Mouse (Mus musculus): ENCODE measurements around the gene Cbx2. TPM values are rescaled to one million over a fixed set of nuclear protein-coding genes. Genes with fewer than 3 reads are reported as not detected.

Cbx2 gene
- total RNA-seq, 2 experiments from 2014 or later: 3.2 to 3.4 TPM

DNA sequence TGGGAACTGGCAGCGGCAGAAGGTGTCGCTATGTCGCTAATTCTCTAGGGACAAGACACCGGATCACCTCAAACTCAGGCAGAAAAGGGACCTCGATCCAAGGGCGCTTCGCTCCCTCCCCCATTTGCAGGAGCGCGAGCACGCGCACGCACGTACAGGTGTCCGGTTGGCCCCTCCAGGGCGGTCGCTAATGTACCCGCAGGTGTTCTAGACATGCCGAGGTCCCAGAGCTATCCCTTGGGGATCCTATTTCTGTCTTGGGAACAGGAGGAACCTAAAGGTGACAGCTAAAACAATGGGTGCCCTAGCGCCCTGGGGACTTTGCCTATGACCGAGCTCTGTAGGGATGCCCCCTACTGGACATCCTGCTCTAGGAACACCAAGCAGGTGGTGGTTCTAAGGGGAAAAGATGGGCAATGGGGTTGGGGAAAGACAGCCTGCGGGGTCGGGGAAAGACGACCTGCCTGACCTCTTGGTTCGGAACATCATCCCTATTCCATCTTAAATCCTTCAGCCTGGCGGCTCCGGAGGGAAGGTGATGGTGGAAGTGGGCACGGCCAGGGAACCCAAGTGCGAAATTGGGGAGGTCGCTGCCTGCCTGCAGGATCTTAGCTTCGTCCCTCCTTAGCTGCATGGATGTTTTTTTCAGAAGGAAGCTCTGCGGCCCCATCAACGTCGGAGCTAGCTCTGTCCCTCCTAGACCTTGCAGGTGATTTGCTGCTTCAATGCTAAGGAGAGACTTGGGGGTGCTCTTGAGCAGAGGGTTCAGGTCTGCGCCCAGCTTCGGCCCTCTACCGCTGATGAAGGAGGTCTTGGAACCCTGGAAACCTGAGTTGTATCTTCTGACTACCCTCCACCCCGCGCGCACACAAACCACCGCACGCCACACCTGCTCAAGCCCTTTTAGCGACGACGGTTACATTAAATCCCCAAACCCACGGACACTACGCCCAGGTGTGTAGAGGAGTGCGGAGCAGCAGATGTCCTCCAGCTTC lies 31.9 kb downstream of the Cbx2 start:
- intact Hi-C loops (cut with DNase I): loop anchor here (5.0 kb wide), 1 partner anchor 213 kb away; the partner anchor contains the start of gene Gaa
- peak in 1 of 2 experiments; percentile 17 for DNase-seq (ENCODE audit: extremely low spot score in 1 of 2, low spot score in 2 of 2)
- TF ChIP-seq CTCF (IDR thresholded peaks at IDR 0.05): peak; percentile 51
- Histone ChIP-seq H3K27ac (no peak overlapping the region), H3K4me3 (peak overlapping the region; percentile 28; the same call in 1 of the 2 replicates)

DNA sequence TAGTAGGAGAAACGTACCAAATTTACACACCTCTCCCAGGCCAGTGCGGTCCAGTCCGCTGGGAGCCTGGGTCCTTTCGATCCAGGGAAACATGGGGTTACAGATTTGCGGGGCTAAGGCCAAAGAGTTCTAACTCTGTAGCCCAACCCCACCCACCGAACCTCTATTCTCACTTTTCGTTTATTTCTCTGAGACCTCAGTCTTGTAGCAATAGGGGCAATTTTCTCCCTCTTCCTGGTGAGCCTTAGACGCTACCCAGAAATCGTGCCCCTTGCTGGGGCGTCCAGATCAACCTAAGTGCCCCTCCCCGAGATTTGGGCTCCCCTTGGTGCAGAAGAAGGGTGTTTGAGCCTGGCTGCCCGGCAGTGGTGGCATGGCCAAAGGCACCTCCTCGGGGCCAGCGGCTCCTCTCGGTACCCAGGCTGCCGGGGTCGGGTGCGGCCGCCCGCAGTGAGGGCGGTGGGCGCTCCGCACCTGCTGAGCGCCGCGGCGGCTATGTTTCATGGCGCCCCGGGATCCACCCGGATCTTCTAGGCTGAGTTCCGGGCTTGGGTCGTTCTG lies 32.9 kb downstream of the Cbx2 start:
- H3K4me3 ChIP-seq: peak overlapping the region; percentile 80
- intact Hi-C loops (cut with DNase I): loop anchor here (1.0 to 2.0 kb wide), 2 partner anchors 13 to 31 kb away; partner anchors contain the start of gene Cbx4
- peak overlapping the region; percentile 79 for H3K27ac ChIP-seq
- peak in 1 of 2 experiments; percentile 20 for DNase-seq (ENCODE audit: extremely low spot score in 1 of 2, low spot score in 2 of 2)
- no peak for TF ChIP-seq CTCF (IDR thresholded peaks at IDR 0.05)

GRCm38 (mm10) chr11:119056301-119057211 lies 33.8 kb downstream of the Cbx2 start:
- Histone ChIP-seq H3K4me3 (peak overlapping the region; percentile 80), H3K27ac (peak overlapping the region; percentile 95)
- DNase-seq (ENCODE audit: extremely low spot score in 1 of 2, low spot score in 2 of 2): peak in 1 of 2 experiments; percentile 62
- no peak for TF ChIP-seq CTCF (IDR thresholded peaks at IDR 0.05)
- intact Hi-C loops (cut with DNase I): loop anchor here (1.0 to 2.0 kb wide), 2 partner anchors 14 to 30 kb away; partner anchors contain the start of gene Cbx4

GRCm38 (mm10) chr11:119057291-119057690 lies 34.5 kb downstream of the Cbx2 start:
- intact Hi-C loops (cut with DNase I): loop anchor here (2.0 kb wide), 1 partner anchor 14 kb away; no protein-coding TSS in a partner anchor
- no peak overlapping the region; the same call in 1 of the 2 replicates for H3K27ac ChIP-seq
- TF ChIP-seq CTCF (IDR thresholded peaks at IDR 0.05): no peak
- peak overlapping the region; percentile 80 for H3K4me3 ChIP-seq
- DNase-seq (ENCODE audit: extremely low spot score in 1 of 2, low spot score in 2 of 2): no peak

- peak in 1 of 2 experiments; percentile 22 for DNase-seq (ENCODE audit: extremely low spot score in 1 of 2, low spot score in 2 of 2)
- H3K27ac ChIP-seq: no peak overlapping the region
- peak overlapping the region; percentile 7; the same call in 1 of the 2 replicates for H3K4me3 ChIP-seq
- intact Hi-C loops (cut with DNase I): no loop called here
- peak; percentile 29 for TF ChIP-seq CTCF (IDR thresholded peaks at IDR 0.05)
Measured at GRCm38 (mm10) chr11:119058041-119058995, 35.6 kb downstream of the Cbx2 start.

GRCm38 (mm10) chr11:119059256-119059655 lies 36.5 kb downstream of the Cbx2 start:
- no peak for DNase-seq (ENCODE audit: extremely low spot score in 1 of 2, low spot score in 2 of 2)
- no peak for TF ChIP-seq CTCF (IDR thresholded peaks at IDR 0.05)
- no peak overlapping the region for H3K27ac ChIP-seq
- intact Hi-C loops (cut with DNase I): no loop called here
- no peak overlapping the region for H3K4me3 ChIP-seq

DNA sequence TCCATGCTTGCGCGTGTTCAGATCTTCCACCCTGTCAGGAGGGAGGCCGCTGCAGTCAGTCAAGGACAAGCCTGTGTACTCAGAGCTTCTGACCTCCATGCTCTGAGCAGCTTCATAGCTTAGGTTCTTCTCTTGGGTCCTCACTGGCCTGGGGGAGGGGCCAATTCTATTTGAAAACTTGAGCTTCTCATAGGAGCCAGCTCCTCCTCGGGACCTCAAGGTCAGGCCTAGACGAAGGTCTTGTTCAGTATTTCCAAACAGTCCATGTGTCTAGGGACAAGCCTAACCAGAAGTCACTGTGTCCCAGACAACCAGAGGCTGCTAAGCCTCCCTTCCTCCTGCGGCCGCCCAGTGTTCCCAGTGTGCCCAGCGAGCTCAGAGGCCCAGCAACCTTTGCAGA lies 44.1 kb downstream of the Cbx2 start:
- Histone ChIP-seq H3K4me3 (no peak overlapping the region), H3K27ac (no peak overlapping the region)
- DNase-seq (ENCODE audit: extremely low spot score in 1 of 2, low spot score in 2 of 2): no peak
- no peak for TF ChIP-seq CTCF (IDR thresholded peaks at IDR 0.05)
- intact Hi-C loops (cut with DNase I): no loop called here

GRCm38 (mm10) chr11:119072239-119072638 lies 49.5 kb downstream of the Cbx2 start:
- intact Hi-C loops (cut with DNase I): no loop called here
- Histone ChIP-seq H3K4me3 (no peak overlapping the region), H3K27ac (no peak overlapping the region)
- TF ChIP-seq CTCF (IDR thresholded peaks at IDR 0.05): no peak
- DNase-seq (ENCODE audit: extremely low spot score in 1 of 2, low spot score in 2 of 2): no peak

- no peak for DNase-seq (ENCODE audit: extremely low spot score in 1 of 2, low spot score in 2 of 2)
- Histone ChIP-seq H3K27ac (no peak overlapping the region), H3K4me3 (no peak overlapping the region)
- intact Hi-C loops (cut with DNase I): no loop called here
- TF ChIP-seq CTCF (IDR thresholded peaks at IDR 0.05): no peak
Measured at GRCm38 (mm10) chr11:119072986-119073385, 50.2 kb downstream of the Cbx2 start.

DNA sequence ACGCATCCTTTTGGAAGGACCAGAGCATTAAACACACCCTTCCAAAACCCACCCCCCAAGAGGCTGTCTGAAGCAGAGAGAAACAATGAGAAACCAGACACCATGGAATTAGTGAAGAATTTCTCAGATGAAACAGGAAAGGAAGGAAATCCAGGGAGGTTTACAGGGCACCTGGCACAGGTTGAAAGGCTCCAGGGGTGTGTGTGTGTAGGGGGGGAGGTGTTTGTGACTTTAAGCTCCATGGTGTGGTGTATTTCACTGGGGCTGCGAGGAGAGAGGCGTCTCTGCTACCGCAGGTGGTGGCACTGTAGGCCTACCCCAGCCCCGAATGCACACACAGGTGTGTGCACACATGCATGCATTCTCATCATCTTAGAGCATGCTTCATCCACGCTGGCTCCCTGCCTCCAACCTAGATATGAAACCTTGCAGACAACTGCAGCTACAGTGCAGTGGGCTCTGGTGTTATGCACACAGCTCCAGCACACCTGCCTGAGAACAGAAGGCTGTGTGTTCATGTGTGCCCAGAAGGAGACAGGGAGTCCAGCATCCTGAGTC lies 51.2 kb downstream of the Cbx2 start:
- H3K27ac ChIP-seq: no peak overlapping the region
- no peak for DNase-seq (ENCODE audit: extremely low spot score in 1 of 2, low spot score in 2 of 2)
- no peak overlapping the region for H3K4me3 ChIP-seq
- no peak for TF ChIP-seq CTCF (IDR thresholded peaks at IDR 0.05)
- intact Hi-C loops (cut with DNase I): no loop called here

Data from left cerebral cortex, adult 2 months (tissue).